Mouse (Mus musculus) Patski (cell line): Measurements from ENCODE around the gene Rnaseh2a. TPM values are rescaled to one million over a fixed set of nuclear protein-coding genes. Genes with fewer than 3 reads are reported as not detected.

Source experiments
- ATAC-seq: fragments of 100-300 bp; one replicate; pipeline ENCODE4 v1.8.0; 2021
- CTCF ChIA-PET: fragments of 350-600 bp; sonication (Branson Sonifier 250); formaldehyde crosslinking; loops from one replicate; lab custom pipeline; 2022; ENCODE audit warnings: inconsistent platforms; lab: Charles Lee
- POLR2A ChIA-PET: fragments of 350-600 bp; sonication (Branson Sonifier 250); formaldehyde crosslinking; loops from one replicate; lab custom pipeline; 2022; ENCODE audit warnings: antibody characterized with exemption, inconsistent platforms; lab: Charles Lee
- DNase-seq: peaks from one replicate; pipeline ENCODE4 v3.0.0-alpha.2; 2011; ENCODE audit warnings: low read depth, low spot score
- H3K27me3 ChIP-seq: fragments of 371-371 bp; one replicate; pipeline ENCODE4 v1.5.1; 2021
- CTCF ChIP-seq: fragments of 100-300 bp; IDR thresholded peaks from one replicate; pipeline ENCODE4 v1.5.1; 2021
- in situ Hi-C: fragments of 300-500 bp; cut with MboI; formaldehyde crosslinking; loops from 3 replicates; pipeline ENCODE4 v1.11.1; 2018; ENCODE audit warnings: low pct_unique_long_range_greater_than_20kb, mixed read lengths
- polyA plus RNA-seq: library from polyadenylated mRNA; unstranded; gene quantifications from one replicate; pipeline ENCODE4 v1.2.3, GENCODE M21; 2021

The Rnaseh2a gene
- polyA plus RNA-seq, 1 experiment from 2014 or later = 91.5 TPM

- TF ChIP-seq CTCF = peak; percentile 99
- no peak for DNase-seq
- ATAC-seq = peak; percentile 60
- in situ Hi-C loops = no loop called here
- CTCF ChIA-PET = no interaction called here
- POLR2A ChIA-PET = no interaction called here
- H3K27me3 ChIP-seq = peaks cover 56% of the 10 kb centered on the region
Observed at GRCm38 (mm10) chr8:84936962-84937546, 32.5 kb downstream of the Rnaseh2a start, which contains the start of gene Mast1. TSS of gene Mast1 (minus strand) at chr8:84937359.

GRCm38 (mm10) chr8:84936041-84936961 lies 33.3 kb downstream of the Rnaseh2a start:
- POLR2A ChIA-PET = no interaction called here
- in situ Hi-C loops = no loop called here
- CTCF ChIA-PET = no interaction called here
- DNase-seq (no peak), ATAC-seq (no peak)
- no peak for TF ChIP-seq CTCF
- H3K27me3 ChIP-seq = peaks cover 60% of the 10 kb centered on the region

- no peak for TF ChIP-seq CTCF
- ATAC-seq (no peak), DNase-seq (no peak)
- CTCF ChIA-PET = no interaction called here
- POLR2A ChIA-PET = no interaction called here
- peaks cover 55% of the 10 kb centered on the region for H3K27me3 ChIP-seq
- in situ Hi-C loops = no loop called here
Observed at GRCm38 (mm10) chr8:84935489-84935888, 34.1 kb downstream of the Rnaseh2a start.

GRCm38 (mm10) chr8:84934860-84935259 lies 34.7 kb downstream of the Rnaseh2a start:
- ATAC-seq = no peak
- ChIA-PET POLR2A (no interaction called here), CTCF (no interaction called here)
- no peak for TF ChIP-seq CTCF
- no peak for DNase-seq
- in situ Hi-C loops = loop anchor here (5.0 kb wide), 1 partner anchor 72 kb away; no protein-coding TSS in a partner anchor
- H3K27me3 ChIP-seq = peaks cover 56% of the 10 kb centered on the region

GRCm38 (mm10) chr8:84933767-84934559 lies 35.6 kb downstream of the Rnaseh2a start:
- in situ Hi-C loops = loop anchor here (5.0 kb wide), 1 partner anchor 73 kb away; no protein-coding TSS in a partner anchor
- DNase-seq (no peak), ATAC-seq (no peak)
- TF ChIP-seq CTCF = no peak
- ChIA-PET CTCF (no interaction called here), POLR2A (no interaction called here)
- H3K27me3 ChIP-seq = peaks cover 58% of the 10 kb centered on the region

GRCm38 (mm10) chr8:84930582-84930981 lies 39.0 kb downstream of the Rnaseh2a start:
- no peak for ATAC-seq
- in situ Hi-C loops = loop anchor here (5.0 kb wide), 1 partner anchor 77 kb away; no protein-coding TSS in a partner anchor
- ChIA-PET CTCF (interaction anchor here (1.5 kb wide), 1 partner anchor 9 kb away, joined by 5 read pairs; no protein-coding TSS in a partner anchor), POLR2A (no interaction called here)
- DNase-seq = no peak
- TF ChIP-seq CTCF = no peak
- peaks cover 44% of the 10 kb centered on the region for H3K27me3 ChIP-seq

GRCm38 (mm10) chr8:84928456-84929306 lies 40.9 kb downstream of the Rnaseh2a start:
- ATAC-seq (no peak), DNase-seq (no peak)
- CTCF ChIA-PET = interaction anchor here (1.0 to 2.1 kb wide), 5 partner anchors 13 to 61 kb away, joined by 3 to 7 read pairs (median 3); partner anchors contain the start of genes Gm49661, Prdx2 and Rnaseh2a
- in situ Hi-C loops = no loop called here
- POLR2A ChIA-PET = no interaction called here
- TF ChIP-seq CTCF = peak; percentile 84
- H3K27me3 ChIP-seq = peaks cover 27% of the 10 kb centered on the region

- ChIA-PET CTCF (interaction anchor here (1.0 to 2.1 kb wide), 4 partner anchors 18 to 62 kb away, joined by 3 to 7 read pairs (median 3); partner anchors contain the start of genes Gm49661, Prdx2 and Rnaseh2a), POLR2A (interaction anchor here (0.6 kb wide), 1 partner anchor 1794 kb away, joined by 3 read pairs; no protein-coding TSS in a partner anchor)
- no peak for TF ChIP-seq CTCF
- peaks cover 24% of the 10 kb centered on the region for H3K27me3 ChIP-seq
- ATAC-seq (no peak), DNase-seq (no peak)
- in situ Hi-C loops = no loop called here
Observed at GRCm38 (mm10) chr8:84927513-84927912, 42.1 kb downstream of the Rnaseh2a start.

- ChIA-PET POLR2A (no interaction called here), CTCF (interaction anchor here (1.0 kb wide), 1 partner anchor 24 kb away, joined by 3 read pairs; no protein-coding TSS in a partner anchor)
- no peak for TF ChIP-seq CTCF
- DNase-seq (no peak), ATAC-seq (no peak)
- in situ Hi-C loops = no loop called here
- H3K27me3 ChIP-seq = peaks cover 14% of the 10 kb centered on the region
Observed at GRCm38 (mm10) chr8:84925557-84925956, 44.0 kb downstream of the Rnaseh2a start.
